Mouse (Mus musculus): ENCODE data around the gene Slc22a15. TPM values are rescaled to one million over a fixed set of nuclear protein-coding genes. Genes with fewer than 3 reads are reported as not detected.
"Not testable (repeated sequence)": the region's sequence is repeated elsewhere in the genome, so short reads cannot be mapped to it uniquely, and the experiment has no call there.

Slc22a15 gene
- polyA plus RNA-seq, 1 experiment from 2014 or later = 3.5 TPM

GRCm38 (mm10) chr3:101842372-101843094 lies 81.7 kb downstream of the Slc22a15 start:
- no peak for DNase-seq (ENCODE audit: low spot score)
- Histone ChIP-seq H3K27ac (no peak overlapping the region), H3K36me3 (no peaks in the 10 kb centered on the region), H3K4me3 (no peak overlapping the region), H3K27me3 (ENCODE audit: low read depth, poor library complexity, severe bottlenecking) (no peaks in the 10 kb centered on the region), H3K4me1 (no peaks in the 10 kb centered on the region), H3K9me3 (replicated peaks) (no peaks in the 10 kb centered on the region)
- 81% methylated on average over 7 of the region's 7 CpGs for WGBS

GRCm38 (mm10) chr3:101839327-101839726 lies 84.9 kb downstream of the Slc22a15 start:
- 86% methylated on average over 9 of the region's 9 CpGs for whole genome bisulfite sequencing
- Histone ChIP-seq H3K27me3 (ENCODE audit: low read depth, poor library complexity, severe bottlenecking) (no peaks in the 10 kb centered on the region), H3K36me3 (no peaks in the 10 kb centered on the region), H3K9me3 (replicated peaks) (no peaks in the 10 kb centered on the region), H3K4me3 (no peak overlapping the region), H3K27ac (no peak overlapping the region), H3K4me1 (peaks cover 20% of the 10 kb centered on the region)
- no peak for DNase-seq (ENCODE audit: low spot score)

- WGBS = 93% methylated on average over 3 of the region's 3 CpGs
- Histone ChIP-seq H3K27me3 (ENCODE audit: low read depth, poor library complexity, severe bottlenecking) (no peaks in the 10 kb centered on the region), H3K36me3 (no peaks in the 10 kb centered on the region), H3K4me3 (no peak overlapping the region), H3K9me3 (replicated peaks) (no peaks in the 10 kb centered on the region), H3K4me1 (peaks cover 25% of the 10 kb centered on the region), H3K27ac (no peak overlapping the region)
- DNase-seq (ENCODE audit: low spot score) = no peak
These were observed 87.3 kb downstream of the Slc22a15 start for GRCm38 (mm10) chr3:101836971-101837370.

- Histone ChIP-seq H3K9me3 (replicated peaks) (no peaks in the 10 kb centered on the region), H3K36me3 (no peaks in the 10 kb centered on the region), H3K27me3 (ENCODE audit: low read depth, poor library complexity, severe bottlenecking) (no peaks in the 10 kb centered on the region), H3K4me3 (peak overlapping the region; percentile 33), H3K27ac (peak overlapping the region; percentile 65), H3K4me1 (peaks cover 29% of the 10 kb centered on the region)
- 84% methylated on average over 5 of the region's 5 CpGs for WGBS
- no peak for DNase-seq (ENCODE audit: low spot score)
These were observed 87.7 kb downstream of the Slc22a15 start for GRCm38 (mm10) chr3:101836532-101836931.

GRCm38 (mm10) chr3:101836045-101836444 lies 88.2 kb downstream of the Slc22a15 start:
- peak overlapping the region; percentile 65 for H3K27ac ChIP-seq
- WGBS = 1% methylated on average over 8 of the region's 8 CpGs
- DNase-seq (ENCODE audit: low spot score) = peak; percentile 83
- peaks cover 34% of the 10 kb centered on the region for H3K4me1 ChIP-seq
- no peaks in the 10 kb centered on the region for H3K36me3 ChIP-seq
- H3K27me3 ChIP-seq (ENCODE audit: low read depth, poor library complexity, severe bottlenecking) = no peaks in the 10 kb centered on the region
- H3K9me3 ChIP-seq (replicated peaks) = no peaks in the 10 kb centered on the region
- peak overlapping the region; percentile 33 for H3K4me3 ChIP-seq

- no peaks in the 10 kb centered on the region for H3K27me3 ChIP-seq (ENCODE audit: low read depth, poor library complexity, severe bottlenecking)
- no peaks in the 10 kb centered on the region for H3K36me3 ChIP-seq
- H3K4me3 ChIP-seq = no peak overlapping the region
- peak; percentile 52 for DNase-seq (ENCODE audit: low spot score)
- no peaks in the 10 kb centered on the region for H3K9me3 ChIP-seq (replicated peaks)
- H3K27ac ChIP-seq = peak overlapping the region; percentile 56
- H3K4me1 ChIP-seq = peaks cover 45% of the 10 kb centered on the region
- WGBS = 36% methylated on average over 10 of the region's 10 CpGs
These were observed 92.9 kb downstream of the Slc22a15 start for GRCm38 (mm10) chr3:101831189-101831858.

GRCm38 (mm10) chr3:101829881-101830616 lies 94.2 kb downstream of the Slc22a15 start:
- Histone ChIP-seq H3K9me3 (replicated peaks) (no peaks in the 10 kb centered on the region), H3K27ac (no peak overlapping the region), H3K36me3 (no peaks in the 10 kb centered on the region), H3K4me1 (peaks cover 38% of the 10 kb centered on the region), H3K4me3 (no peak overlapping the region), H3K27me3 (ENCODE audit: low read depth, poor library complexity, severe bottlenecking) (no peaks in the 10 kb centered on the region)
- 77% methylated on average over 10 of the region's 10 CpGs for WGBS
- no peak for DNase-seq (ENCODE audit: low spot score)

GRCm38 (mm10) chr3:101828595-101828994 lies 95.7 kb downstream of the Slc22a15 start:
- peak overlapping the region; percentile 36; the same call in 1 of the 2 replicates for H3K27ac ChIP-seq
- DNase-seq (ENCODE audit: low spot score) = no peak
- 45% methylated on average over 3 of the region's 3 CpGs for WGBS

GRCm38 (mm10) chr3:101827220-101827715 lies 97.0 kb downstream of the Slc22a15 start:
- 85% methylated on average over 6 of the region's 6 CpGs for WGBS
- H3K27ac ChIP-seq = no peak overlapping the region
- peaks cover 34% of the 10 kb centered on the region for H3K4me1 ChIP-seq
- H3K9me3 ChIP-seq (replicated peaks) = no peaks in the 10 kb centered on the region
- no peaks in the 10 kb centered on the region for H3K36me3 ChIP-seq
- DNase-seq (ENCODE audit: low spot score) = no peak
- no peak overlapping the region for H3K4me3 ChIP-seq
- no peaks in the 10 kb centered on the region for H3K27me3 ChIP-seq (ENCODE audit: low read depth, poor library complexity, severe bottlenecking)

More at GRCm38 (mm10) chr3:101828595-101828994, 95.7 kb downstream of the Slc22a15 start:
- Histone ChIP-seq H3K4me3 (no peak overlapping the region), H3K4me1 (peaks cover 36% of the 10 kb centered on the region), H3K27me3 (ENCODE audit: low read depth, poor library complexity, severe bottlenecking) (no peaks in the 10 kb centered on the region), H3K36me3 (no peaks in the 10 kb centered on the region), H3K9me3 (replicated peaks) (no peaks in the 10 kb centered on the region)

GRCm38 (mm10) chr3:101824338-101824737 lies 99.9 kb downstream of the Slc22a15 start:
- Histone ChIP-seq H3K9me3 (replicated peaks) (no peaks in the 10 kb centered on the region), H3K27me3 (ENCODE audit: low read depth, poor library complexity, severe bottlenecking) (no peaks in the 10 kb centered on the region), H3K27ac (no peak overlapping the region), H3K36me3 (no peaks in the 10 kb centered on the region), H3K4me1 (peaks cover 15% of the 10 kb centered on the region), H3K4me3 (no peak overlapping the region)
- WGBS = 92% methylated on average over 9 of the region's 9 CpGs
- no peak for DNase-seq (ENCODE audit: low spot score)

GRCm38 (mm10) chr3:101822052-101822451 lies 102.2 kb downstream of the Slc22a15 start:
- no peak overlapping the region for H3K27ac ChIP-seq
- WGBS = 76% methylated on average over 5 of the region's 5 CpGs
- no peaks in the 10 kb centered on the region for H3K36me3 ChIP-seq
- no peaks in the 10 kb centered on the region for H3K27me3 ChIP-seq (ENCODE audit: low read depth, poor library complexity, severe bottlenecking)
- 0 out of 2 replicates have a peak, but pooled peaks cover 6% of the 10 kb centered on the region for H3K4me1 ChIP-seq
- DNase-seq (ENCODE audit: low spot score) = no peak
- no peak overlapping the region for H3K4me3 ChIP-seq
- no peaks in the 10 kb centered on the region for H3K9me3 ChIP-seq (replicated peaks)

- not testable (repeated sequence) for DNase-seq (ENCODE audit: low spot score); H3K4me3 ChIP-seq; H3K27me3 ChIP-seq (ENCODE audit: low read depth, poor library complexity, severe bottlenecking); H3K27ac ChIP-seq; H3K9me3 ChIP-seq (replicated peaks); H3K4me1 ChIP-seq; H3K36me3 ChIP-seq
- WGBS = 83% methylated on average over 3 of the region's 3 CpGs
These were observed 103.5 kb downstream of the Slc22a15 start for GRCm38 (mm10) chr3:101820708-101821107.

All from limb, embryonic 10.5 days (tissue).